Mouse (Mus musculus): ENCODE measurements around the gene Timm8a2. TPM values are rescaled to one million over a fixed set of nuclear protein-coding genes. Genes with fewer than 3 reads are reported as not detected.

The Timm8a2 gene
- total RNA-seq (2022) = not detected

DNA sequence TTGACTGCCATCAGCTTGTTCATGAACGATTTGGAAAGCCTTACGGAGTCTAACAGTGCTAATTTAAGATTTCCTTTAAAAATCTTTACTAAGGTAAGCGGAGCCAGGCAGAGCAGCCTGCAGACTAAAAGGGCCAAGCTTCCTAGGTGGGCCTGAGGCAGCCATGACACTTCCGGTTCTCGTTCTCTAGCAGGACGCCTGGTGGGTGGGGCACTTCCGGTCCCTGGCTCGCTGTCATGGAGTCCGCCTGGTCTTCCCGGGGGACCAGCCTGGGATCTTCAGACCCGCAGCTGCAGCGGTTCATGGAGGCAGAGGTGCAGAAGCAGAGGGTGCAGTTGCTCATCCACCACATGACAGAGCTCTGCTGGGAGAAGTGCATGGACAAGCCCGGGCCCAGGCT is at the start of gene Timm8a2:
Gene Timm8a2 (plus strand): TSS at position 224 of the 400 bp plus-strand sequence.
- DNase-seq (ENCODE audit: low spot score in 2 of 2) = no peak

GRCm38 (mm10) chr14:121985477-121985876 is 49.0 kb upstream of the Timm8a2 start:
- no peak for DNase-seq (ENCODE audit: low spot score in 2 of 2)

GRCm38 (mm10) chr14:121986028-121986427 is 48.4 kb upstream of the Timm8a2 start:
- DNase-seq (ENCODE audit: low spot score in 2 of 2) = no peak

- DNase-seq (ENCODE audit: low spot score in 2 of 2) = no peak
Observed at GRCm38 (mm10) chr14:121987287-121987686, 47.2 kb upstream of the Timm8a2 start.

DNA sequence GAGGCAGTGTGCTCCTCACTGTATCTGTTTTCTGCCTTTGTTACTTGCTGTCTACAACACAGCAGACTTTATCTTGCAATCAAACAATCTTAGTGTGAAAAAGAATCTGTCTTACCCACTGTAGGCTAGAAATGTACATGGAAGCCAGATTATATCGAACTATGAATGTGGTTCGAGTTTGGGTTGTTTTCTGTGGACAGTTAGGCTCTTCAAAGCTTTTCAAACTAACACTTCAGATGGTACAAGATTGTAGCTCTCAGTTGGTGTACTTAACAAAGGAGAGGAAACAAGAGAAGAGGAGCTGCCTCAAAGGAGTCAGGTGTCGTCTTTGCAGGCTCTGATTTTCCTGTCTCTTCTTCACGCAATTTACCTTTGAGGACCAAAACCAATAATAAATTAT is 46.8 kb upstream of the Timm8a2 start:
- no peak for DNase-seq (ENCODE audit: low spot score in 2 of 2)

DNA sequence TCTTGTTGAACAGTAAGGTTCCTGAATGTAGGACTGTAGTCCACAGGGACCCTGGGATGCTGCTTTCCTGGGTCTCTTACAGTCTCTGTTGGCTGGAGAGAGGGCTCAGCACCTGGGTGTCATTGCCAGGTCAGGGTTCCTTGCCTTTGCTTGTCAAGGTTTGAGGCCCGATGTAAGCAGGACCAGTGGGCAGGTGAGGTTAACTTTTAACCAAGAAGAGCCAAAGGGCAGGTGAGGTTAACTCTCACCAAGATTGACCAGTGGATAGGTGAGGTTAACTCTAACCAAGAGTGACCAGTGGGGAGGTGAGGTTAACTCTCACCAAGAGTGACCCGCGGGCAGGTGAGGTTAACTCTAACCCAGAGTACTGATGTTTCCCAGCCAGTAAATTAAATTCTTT is 45.1 kb upstream of the Timm8a2 start:
- no peak for DNase-seq (ENCODE audit: low spot score in 2 of 2)

DNA sequence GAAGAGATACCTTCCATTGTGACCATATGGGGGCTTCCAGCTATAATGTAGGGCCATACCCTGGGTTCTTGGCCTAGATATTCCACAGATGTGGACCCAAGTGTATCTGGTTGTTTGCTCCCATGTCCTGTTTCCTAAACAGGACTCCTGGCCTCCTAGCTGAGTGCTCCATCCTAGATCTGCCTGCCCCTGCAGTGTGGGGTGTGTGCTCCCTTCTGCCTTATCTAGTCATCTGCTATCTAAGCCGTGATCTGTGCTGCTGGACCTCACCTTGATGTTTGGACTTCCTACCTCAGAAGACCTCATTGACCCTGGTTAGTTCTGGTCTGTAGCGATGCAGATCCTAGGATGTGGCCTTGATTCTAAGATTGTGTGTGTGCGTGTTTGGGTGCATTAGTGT is 44.6 kb upstream of the Timm8a2 start:
- DNase-seq (ENCODE audit: low spot score in 2 of 2) = no peak

GRCm38 (mm10) chr14:121990897-121991296 is 43.6 kb upstream of the Timm8a2 start:
- DNase-seq (ENCODE audit: low spot score in 2 of 2) = no peak

- no peak for DNase-seq (ENCODE audit: low spot score in 2 of 2)
Observed at GRCm38 (mm10) chr14:121991921-121992320, 42.6 kb upstream of the Timm8a2 start.

- no peak for DNase-seq (ENCODE audit: low spot score in 2 of 2)
Observed at GRCm38 (mm10) chr14:121992395-121993280, 41.8 kb upstream of the Timm8a2 start.

DNA sequence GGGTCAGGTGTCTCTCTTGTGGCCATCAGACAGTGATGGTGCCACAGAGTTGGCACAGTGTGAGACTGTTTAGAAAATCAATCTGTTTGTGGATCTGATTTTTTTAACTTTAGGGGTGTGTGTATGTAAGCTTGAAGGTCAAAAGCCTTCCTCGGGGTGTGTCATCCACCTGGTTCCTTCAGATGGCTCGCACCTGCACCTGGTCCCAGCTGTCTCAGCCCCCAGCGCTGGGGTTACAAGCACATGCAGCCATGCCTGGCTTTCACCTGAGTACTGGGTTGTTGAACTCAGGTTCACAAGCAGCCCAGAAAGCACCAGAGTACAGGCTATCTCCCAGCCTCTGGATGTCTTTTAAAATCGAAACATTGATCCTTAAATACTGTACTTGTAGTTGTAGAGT is 40.9 kb upstream of the Timm8a2 start:
- no peak for DNase-seq (ENCODE audit: low spot score in 2 of 2)

DNA sequence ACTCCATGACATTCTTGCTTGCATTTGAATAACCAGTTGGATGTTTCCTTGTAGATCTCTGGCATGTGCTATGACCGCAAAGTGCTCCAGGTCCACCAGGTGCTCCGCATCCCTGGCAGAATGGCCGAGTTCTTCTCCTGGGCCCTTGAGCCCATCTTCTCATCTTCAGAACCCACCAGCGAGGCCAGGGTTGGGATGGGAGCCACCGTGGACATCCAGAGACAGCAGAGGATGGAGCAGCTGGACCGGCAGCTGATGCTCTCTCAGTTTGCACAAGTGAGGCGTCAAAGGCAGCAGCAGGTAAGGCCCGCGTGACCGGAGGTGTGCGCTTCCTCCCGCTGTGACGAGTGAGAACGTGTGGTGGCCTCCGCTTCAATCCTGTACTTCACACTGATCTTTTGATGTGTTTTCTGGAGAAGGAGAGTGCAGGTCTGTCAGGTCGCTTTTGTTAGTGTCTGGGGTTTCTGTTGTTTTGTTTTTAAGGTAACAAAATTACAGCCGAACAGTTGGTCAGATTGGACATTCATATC is 40.2 kb upstream of the Timm8a2 start:
- DNase-seq (ENCODE audit: low spot score in 2 of 2) = no peak

DNA sequence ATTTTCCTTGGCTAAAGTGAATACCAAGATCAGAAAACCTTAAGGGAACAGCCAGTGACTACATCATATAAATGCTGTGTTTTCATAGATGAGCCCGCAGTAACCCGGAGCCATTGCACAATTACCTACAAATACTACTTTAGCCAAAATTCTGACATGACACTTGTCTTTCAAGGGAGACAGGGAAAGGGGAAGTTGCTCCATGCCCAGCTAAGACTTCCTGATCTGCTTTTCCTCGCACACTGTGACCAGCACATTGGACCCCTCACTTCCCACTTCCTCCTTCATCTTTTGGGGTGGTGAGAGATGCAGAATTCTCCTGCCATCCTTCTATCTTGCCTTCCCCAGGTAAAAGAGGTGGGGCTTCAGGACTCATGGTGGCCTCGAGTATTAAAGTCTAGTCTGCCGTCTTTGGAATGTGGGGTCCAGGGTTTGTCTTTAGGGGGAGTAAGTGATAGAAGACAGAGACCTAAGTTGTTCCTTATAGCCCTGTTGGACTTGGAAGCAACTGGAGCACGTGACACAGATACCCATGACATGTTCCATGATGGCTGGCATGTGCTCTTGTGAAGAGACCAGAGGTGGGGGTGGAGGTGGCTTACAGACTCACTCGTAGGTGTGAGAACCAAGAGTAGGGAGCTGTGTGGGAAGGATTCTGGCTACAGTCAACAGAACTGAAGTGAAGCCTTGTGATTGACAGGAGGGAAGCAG is 39.5 kb upstream of the Timm8a2 start:
- no peak for DNase-seq (ENCODE audit: low spot score in 2 of 2)

GRCm38 (mm10) chr14:121995557-121995870 is 39.0 kb upstream of the Timm8a2 start:
- DNase-seq (ENCODE audit: low spot score in 2 of 2) = no peak

- peak in 1 of 2 experiments; percentile 17 for DNase-seq (ENCODE audit: low spot score in 2 of 2)
Observed at GRCm38 (mm10) chr14:121996786-121997185, 37.7 kb upstream of the Timm8a2 start.

- DNase-seq (ENCODE audit: low spot score in 2 of 2) = no peak
Observed at GRCm38 (mm10) chr14:121999455-121999854, 35.0 kb upstream of the Timm8a2 start.

DNA sequence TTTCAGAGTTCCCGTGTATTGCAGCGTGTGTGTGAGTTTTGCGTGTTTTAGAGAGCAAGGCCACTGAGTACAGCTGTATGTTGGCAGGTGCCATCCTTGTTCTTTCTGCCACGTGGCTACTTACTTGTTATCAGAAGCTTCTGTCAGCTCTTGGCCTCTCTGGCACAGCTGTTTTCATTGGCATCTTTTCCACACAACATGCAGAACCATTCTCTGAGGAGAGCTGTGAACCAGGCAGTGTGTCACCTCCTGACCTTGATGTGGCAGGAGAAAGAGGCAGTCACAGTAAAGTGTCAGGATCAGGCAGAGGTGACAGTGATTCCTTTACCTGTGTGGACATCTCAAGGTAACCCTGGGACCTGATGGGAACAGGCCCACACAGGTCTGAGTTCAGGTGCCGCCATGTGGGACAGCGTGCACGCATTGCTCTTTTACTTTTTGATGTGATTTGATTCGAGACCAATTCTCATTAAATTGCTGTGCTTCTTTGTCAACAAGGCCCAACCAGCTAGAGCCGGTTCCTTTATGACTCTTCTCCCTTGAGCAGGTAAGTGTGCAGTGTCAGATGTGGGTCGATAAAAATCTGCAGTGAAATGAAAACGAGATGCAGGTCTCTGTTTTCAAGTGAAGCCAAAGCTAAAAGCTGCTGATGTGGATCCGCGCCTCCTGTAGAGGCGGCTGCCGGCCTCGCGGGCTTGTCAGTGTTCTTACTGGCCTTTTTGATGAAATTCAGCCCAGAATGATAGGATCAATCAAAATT is 33.9 kb upstream of the Timm8a2 start:
- DNase-seq (ENCODE audit: low spot score in 2 of 2) = no peak

DNA sequence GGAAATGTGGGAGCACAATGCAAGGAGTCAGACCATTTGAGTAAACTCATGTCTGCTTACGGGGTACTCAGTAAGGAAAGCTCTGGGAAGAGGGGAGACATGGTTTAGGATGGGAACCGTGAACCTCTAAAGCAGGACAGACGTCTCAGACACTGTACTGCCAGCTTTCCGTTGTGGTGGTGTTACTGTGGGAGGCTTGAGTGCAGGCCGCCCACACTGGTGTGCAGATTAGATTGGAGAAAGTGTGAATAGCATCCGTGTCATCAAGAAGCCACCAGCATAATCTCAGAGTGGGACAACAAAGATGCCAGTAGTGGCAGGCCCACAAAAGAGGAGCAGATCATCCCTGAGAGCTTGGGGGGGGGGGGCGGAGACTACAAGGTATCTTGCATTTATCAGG is 32.2 kb upstream of the Timm8a2 start:
- DNase-seq (ENCODE audit: low spot score in 2 of 2) = no peak

- no peak for DNase-seq (ENCODE audit: low spot score in 2 of 2)
Observed at GRCm38 (mm10) chr14:122003812-122004211, 30.7 kb upstream of the Timm8a2 start.

GRCm38 (mm10) chr14:122008261-122008660 is 26.2 kb upstream of the Timm8a2 start:
- no peak for DNase-seq (ENCODE audit: low spot score in 2 of 2)

DNA sequence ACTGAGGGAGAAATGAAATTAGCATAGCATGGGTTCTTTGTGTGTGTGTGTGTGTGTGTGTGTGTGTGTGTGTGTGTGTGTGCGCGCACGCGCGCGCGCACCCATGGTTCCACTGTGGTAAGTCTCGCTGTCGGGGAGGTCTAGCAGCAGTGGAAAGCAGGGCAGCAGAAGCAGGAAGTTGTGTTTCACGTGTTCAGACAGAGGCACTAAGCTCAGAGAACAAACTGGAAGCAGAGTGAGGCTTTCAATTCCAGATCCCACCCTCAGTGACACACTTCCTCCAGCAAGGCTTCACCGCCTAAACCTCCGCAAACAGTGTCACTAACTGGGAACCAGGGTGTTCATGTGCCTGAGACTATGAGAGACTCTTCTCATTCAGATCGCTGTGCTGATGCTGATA is 25.0 kb upstream of the Timm8a2 start:
- no peak for DNase-seq (ENCODE audit: low spot score in 2 of 2)

DNA sequence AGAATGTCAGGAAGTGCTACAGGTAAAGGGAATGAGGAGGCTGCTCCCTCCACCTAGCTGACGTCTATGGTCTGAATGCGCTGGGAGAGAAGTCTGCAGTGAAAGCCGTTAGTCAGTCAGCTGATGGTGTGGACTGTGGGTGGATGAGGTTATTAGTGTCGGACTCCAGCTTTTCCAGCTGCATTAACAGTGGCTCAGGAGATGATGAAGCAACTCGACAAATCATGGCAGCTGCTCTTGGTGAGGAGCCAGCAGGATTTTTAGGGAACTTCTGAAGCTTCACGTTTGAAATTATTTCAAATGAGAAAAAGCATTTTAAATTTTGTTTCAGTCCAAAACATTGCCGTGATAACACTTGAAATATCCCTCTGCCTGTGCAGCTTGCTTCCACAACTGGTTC is 24.2 kb upstream of the Timm8a2 start:
- no peak for DNase-seq (ENCODE audit: low spot score in 2 of 2)
